Mouse (Mus musculus) left cerebral cortex, adult 2 months (tissue): ENCODE measurements around the gene Gosr2. TPM values are rescaled to one million over a fixed set of nuclear protein-coding genes. Genes with fewer than 3 reads are reported as not detected.

ENCODE experiments used
- DNase-seq, 2 experiments: peaks; one replicate each; pipeline ENCODE4 v3.0.0; 2021 to 2022; ENCODE audit warnings: low spot score in 2 of 2, mixed read lengths in 1 of 2; ENCODE audit errors: extremely low spot score in 1 of 2
- H3K27ac ChIP-seq: fragments of 200-600 bp; 2 replicates; pipeline ENCODE4 v1.8.1; 2022
- H3K4me3 ChIP-seq: fragments of 200-600 bp; 2 replicates; pipeline ENCODE4 v1.8.1; 2022
- CTCF ChIP-seq: fragments of 200-600 bp; IDR thresholded peaks from 2 replicates; pipeline ENCODE4 v1.8.1; 2022; ENCODE audit warnings: antibody characterized with exemption, mild to moderate bottlenecking, moderate library complexity
- intact Hi-C: fragments of 180-260 bp; cut with DNase I; formaldehyde crosslinking; loops from one replicate; pipeline ENCODE4 v1.15.1; 2025
- total RNA-seq, 2 experiments: library from RNA; stranded (reverse); gene quantifications; 2 replicates each; pipeline ENCODE4 v1.2.3; 2021

Gosr2 gene
- total RNA-seq, 2 experiments from 2014 or later: 71.1 to 72.4 TPM

- DNase-seq: peak; percentile 62 to 75
- peak; percentile 90 for TF ChIP-seq CTCF
- no peak overlapping the region for H3K27ac ChIP-seq
- H3K4me3 ChIP-seq: no peak overlapping the region
- intact Hi-C loops: loop anchor here (1.0 to 5.0 kb wide), 3 partner anchors 36 to 273 kb away; no protein-coding TSS in a partner anchor
Observed at GRCm38 (mm10) chr11:103639407-103639946, 58.2 kb downstream of the Gosr2 start.

- Histone ChIP-seq H3K27ac (no peak within 1 kb of the TSS), H3K4me3 (no peak within 1 kb of the TSS)
- no peak for DNase-seq
- intact Hi-C loops: loop anchor here (1.0 to 5.0 kb wide), 3 partner anchors 37 to 274 kb away; no protein-coding TSS in a partner anchor
- TF ChIP-seq CTCF: no peak
Observed at GRCm38 (mm10) chr11:103638790-103639189, 58.9 kb downstream of the Gosr2 start, which contains the start of gene Lyzl6. Lyzl6 (minus strand) TSS chr11:103638890.

GRCm38 (mm10) chr11:103636261-103636660 lies 61.4 kb downstream of the Gosr2 start:
- no peak for TF ChIP-seq CTCF
- H3K4me3 ChIP-seq: no peak overlapping the region
- no peak overlapping the region for H3K27ac ChIP-seq
- no peak for DNase-seq
- intact Hi-C loops: loop anchor here (5.0 kb wide), 1 partner anchor 276 kb away; no protein-coding TSS in a partner anchor

- no peak for DNase-seq
- intact Hi-C loops: loop anchor here (5.0 kb wide), 1 partner anchor 277 kb away; no protein-coding TSS in a partner anchor
- no peak for TF ChIP-seq CTCF
- Histone ChIP-seq H3K27ac (no peak overlapping the region), H3K4me3 (no peak overlapping the region)
Observed at GRCm38 (mm10) chr11:103635481-103635880, 62.2 kb downstream of the Gosr2 start.

GRCm38 (mm10) chr11:103634806-103635205 lies 62.9 kb downstream of the Gosr2 start:
- intact Hi-C loops: loop anchor here (5.0 kb wide), 1 partner anchor 277 kb away; no protein-coding TSS in a partner anchor

GRCm38 (mm10) chr11:103627453-103627852 lies 70.2 kb downstream of the Gosr2 start:
- TF ChIP-seq CTCF: no peak
- no peak overlapping the region for H3K4me3 ChIP-seq
- no peak for DNase-seq
- no peak overlapping the region for H3K27ac ChIP-seq
- intact Hi-C loops: no loop called here

More at GRCm38 (mm10) chr11:103634806-103635205, 62.9 kb downstream of the Gosr2 start:
- Histone ChIP-seq H3K4me3 (no peak overlapping the region), H3K27ac (no peak overlapping the region)
- no peak for DNase-seq
- no peak for TF ChIP-seq CTCF

Other genes with a start within 250 kb of the Gosr2 start
- not detected for gene Lrrc37a, start 193.3 kb downstream of the Gosr2 start, total RNA-seq
- under 1 TPM; 0.05 to 0.07 TPM for gene Gm884, start 76.8 kb downstream of the Gosr2 start, total RNA-seq
- gene Lyzl6, start 59.0 kb downstream of the Gosr2 start, total RNA-seq: not detected
- 10 to 100 TPM; 92.5 to 92.7 TPM for gene Rprml, start 48.3 kb downstream of the Gosr2 start, total RNA-seq
- gene Wnt9b, start 51.9 kb upstream of the Gosr2 start, total RNA-seq: under 1 TPM; 0.23 to 0.34 TPM
- 1 to 10 TPM; 1.2 TPM for gene Wnt3, start 76.3 kb upstream of the Gosr2 start, total RNA-seq